Mouse (Mus musculus) stomach, embryonic 14.5 days (tissue): ENCODE data around the gene Cnot6. TPM values are rescaled to one million over a fixed set of nuclear protein-coding genes. Genes with fewer than 3 reads are reported as not detected.

ENCODE experiments used
- ATAC-seq: fragments of 200-750 bp; cut with Nextera tagmentation; 2 replicates; pipeline ENCODE4 v1.8.0; 2017; ENCODE audit warnings: low read depth, moderate TSS enrichment; ENCODE audit not compliant: insufficient number of reproducible peaks, insufficient read depth, low FRiP score
- H3K27ac ChIP-seq: fragments of 300-500 bp; sonication (generic); 2 replicates; pipeline ENCODE4 v1.5.1; 2014; ENCODE audit warnings: mild to moderate bottlenecking, low read length, moderate library complexity, mixed read lengths
- H3K27me3 ChIP-seq: fragments of 300-500 bp; sonication (generic); 2 replicates; pipeline ENCODE4 v1.6.1; 2014; ENCODE audit warnings: low read length, control low read depth, mixed read lengths; ENCODE audit not compliant: control insufficient read depth, insufficient read depth
- H3K36me3 ChIP-seq: fragments of 300-500 bp; sonication (generic); 2 replicates; pipeline ENCODE4 v1.6.1; 2014; ENCODE audit warnings: mild to moderate bottlenecking, control low read depth, low read length, moderate library complexity, mixed read lengths; ENCODE audit not compliant: control insufficient read depth, insufficient read depth
- H3K4me1 ChIP-seq: fragments of 300-500 bp; sonication (generic); 2 replicates; pipeline ENCODE4 v1.6.1; 2014; ENCODE audit warnings: low read length, control low read depth, mixed read lengths; ENCODE audit not compliant: control insufficient read depth, insufficient read depth
- H3K4me2 ChIP-seq: fragments of 300-500 bp; sonication (generic); replicated peaks from 2 replicates; pipeline ENCODE4 v1.6.1; 2014; ENCODE audit warnings: low read depth, low read length, control low read depth
- H3K4me3 ChIP-seq: fragments of 300-500 bp; sonication (generic); 2 replicates; pipeline ENCODE4 v1.5.1; 2014; ENCODE audit warnings: low read depth, low read length, control low read depth
- H3K9ac ChIP-seq: fragments of 300-500 bp; sonication (generic); replicated peaks from 2 replicates; pipeline ENCODE4 v1.6.1; 2014; ENCODE audit warnings: low read depth, mild to moderate bottlenecking, control low read depth, low read length, moderate library complexity, mixed read lengths
- H3K9me3 ChIP-seq: fragments of 300-500 bp; sonication (generic); 2 replicates; pipeline ENCODE4 v1.6.1; 2016; ENCODE audit warnings: low read depth, low read length, control low read depth; ENCODE audit not compliant: control insufficient read depth
- WGBS: fragments of 180-500 bp; shearing (Covaris S2); extraction: QIAGEN DNeasy Blood & Tissue Kit; methylation state at CpG from one replicate; pipeline ENCODE4 v1.1.7; 2014; 5-methylcytosine and 5-hydroxymethylcytosine counted together
- polyA plus RNA-seq: library from polyadenylated mRNA; unstranded; fragments of >200 nt; fragmentation: Nextera tagmentation; extraction: Ambion mirVana; gene quantifications from 2 replicates; pipeline ENCODE4 v1.2.1, GENCODE M21; 2014

Cnot6 gene
- polyA plus RNA-seq, 1 experiment from 2014 or later: 59.8 TPM

- WGBS: 78% methylated on average over 8 of the region's 8 CpGs
- no peaks in the 10 kb centered on the region for H3K4me1 ChIP-seq
- H3K27ac ChIP-seq: no peak overlapping the region
- no peaks in the 10 kb centered on the region for H3K27me3 ChIP-seq
- H3K9ac ChIP-seq: no peak overlapping the region
- no peaks in the 10 kb centered on the region for H3K9me3 ChIP-seq
- no peak overlapping the region for H3K4me3 ChIP-seq
- no peak for ATAC-seq
- H3K36me3 ChIP-seq: no peaks in the 10 kb centered on the region
- no peak overlapping the region for H3K4me2 ChIP-seq
These were observed 29.7 kb upstream of the Cnot6 start for GRCm38 (mm10) chr11:49742248-49742647.

GRCm38 (mm10) chr11:49739776-49740175 lies 27.3 kb upstream of the Cnot6 start:
- H3K9me3 ChIP-seq: no peaks in the 10 kb centered on the region
- no peaks in the 10 kb centered on the region for H3K4me1 ChIP-seq
- ATAC-seq: no peak
- no peak overlapping the region for H3K4me2 ChIP-seq
- H3K27ac ChIP-seq: no peak overlapping the region
- H3K4me3 ChIP-seq: no peak overlapping the region
- 64% methylated on average over 3 of the region's 3 CpGs for WGBS
- H3K27me3 ChIP-seq: no peaks in the 10 kb centered on the region
- no peak overlapping the region for H3K9ac ChIP-seq
- no peaks in the 10 kb centered on the region for H3K36me3 ChIP-seq

GRCm38 (mm10) chr11:49738659-49739406 lies 26.3 kb upstream of the Cnot6 start:
- Histone ChIP-seq H3K4me3 (no peak overlapping the region), H3K36me3 (no peaks in the 10 kb centered on the region)
- WGBS: 74% methylated on average over 11 of the region's 11 CpGs

GRCm38 (mm10) chr11:49737625-49738024 lies 25.1 kb upstream of the Cnot6 start:
- Histone ChIP-seq H3K4me3 (no peak overlapping the region), H3K9ac (no peak overlapping the region), H3K27ac (no peak overlapping the region), H3K9me3 (no peaks in the 10 kb centered on the region), H3K4me2 (no peak overlapping the region), H3K36me3 (no peaks in the 10 kb centered on the region), H3K27me3 (no peaks in the 10 kb centered on the region), H3K4me1 (no peaks in the 10 kb centered on the region)
- 43% methylated on average over 1 of the region's 1 CpGs for WGBS
- ATAC-seq: no peak

More at GRCm38 (mm10) chr11:49738659-49739406, 26.3 kb upstream of the Cnot6 start:
- H3K4me2 ChIP-seq: no peak overlapping the region
- no peaks in the 10 kb centered on the region for H3K4me1 ChIP-seq
- H3K27me3 ChIP-seq: no peaks in the 10 kb centered on the region
- ATAC-seq: no peak
- no peak overlapping the region for H3K9ac ChIP-seq
- no peak overlapping the region for H3K27ac ChIP-seq
- no peaks in the 10 kb centered on the region for H3K9me3 ChIP-seq

- H3K27me3 ChIP-seq: no peaks in the 10 kb centered on the region
- H3K9ac ChIP-seq: no peak overlapping the region
- no peaks in the 10 kb centered on the region for H3K9me3 ChIP-seq
- no peak overlapping the region for H3K4me3 ChIP-seq
- WGBS: 77% methylated on average over 11 of the region's 11 CpGs
- H3K36me3 ChIP-seq: no peaks in the 10 kb centered on the region
- no peak overlapping the region for H3K27ac ChIP-seq
- no peak for ATAC-seq
- H3K4me1 ChIP-seq: no peaks in the 10 kb centered on the region
- H3K4me2 ChIP-seq: no peak overlapping the region
These were observed 22.2 kb upstream of the Cnot6 start for GRCm38 (mm10) chr11:49734771-49735170.

GRCm38 (mm10) chr11:49730275-49730948 lies 17.9 kb upstream of the Cnot6 start:
- Histone ChIP-seq H3K27me3 (no peaks in the 10 kb centered on the region), H3K4me2 (no peak overlapping the region), H3K9ac (no peak overlapping the region), H3K9me3 (no peaks in the 10 kb centered on the region), H3K4me3 (no peak overlapping the region), H3K4me1 (no peaks in the 10 kb centered on the region), H3K27ac (no peak overlapping the region), H3K36me3 (no peaks in the 10 kb centered on the region)
- WGBS: 88% methylated on average over 5 of the region's 5 CpGs
- ATAC-seq: no peak

- Histone ChIP-seq H3K4me3 (no peak overlapping the region), H3K4me1 (no peaks in the 10 kb centered on the region), H3K4me2 (no peak overlapping the region), H3K27ac (no peak overlapping the region), H3K36me3 (no peaks in the 10 kb centered on the region), H3K27me3 (no peaks in the 10 kb centered on the region), H3K9ac (no peak overlapping the region), H3K9me3 (no peaks in the 10 kb centered on the region)
- 10% methylated on average over 3 of the region's 3 CpGs for WGBS
- ATAC-seq: no peak
These were observed 15.4 kb upstream of the Cnot6 start for GRCm38 (mm10) chr11:49727877-49728276.

- Histone ChIP-seq H3K9ac (no peak overlapping the region), H3K27me3 (no peaks in the 10 kb centered on the region), H3K36me3 (no peaks in the 10 kb centered on the region), H3K27ac (no peak overlapping the region), H3K4me3 (no peak overlapping the region), H3K9me3 (no peaks in the 10 kb centered on the region), H3K4me1 (no peaks in the 10 kb centered on the region), H3K4me2 (no peak overlapping the region)
- no peak for ATAC-seq
- WGBS: 67% methylated on average over 8 of the region's 8 CpGs
These were observed 14.3 kb upstream of the Cnot6 start for GRCm38 (mm10) chr11:49726800-49727199.
